In the genomic region with DNA sequence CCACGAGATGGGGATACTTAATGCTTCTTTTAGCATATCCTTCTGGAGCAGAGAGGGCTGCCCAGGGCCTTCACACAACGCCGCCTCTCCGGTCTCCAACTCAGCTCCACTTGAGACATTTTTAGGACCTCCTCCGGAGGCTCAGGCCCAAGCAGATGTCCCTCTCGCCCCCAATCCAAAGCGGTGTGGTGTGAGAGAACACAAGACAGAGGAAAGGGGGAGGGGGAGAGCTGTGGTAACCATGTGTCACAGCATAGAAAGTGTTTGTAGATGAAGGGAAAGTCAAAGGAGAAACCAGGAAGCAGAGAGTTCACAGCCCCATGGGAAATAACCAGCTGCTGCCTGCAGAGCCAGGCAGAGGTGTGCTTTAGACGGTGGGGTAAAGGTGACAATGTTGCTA, we compare ENCODE assay signal across 19 mouse cellular contexts. TPM values are rescaled to one million over a fixed set of nuclear protein-coding genes. Genes with fewer than 3 reads are reported as not detected.
DNase-seq lines count a peak whose midpoint lies in the region; ATAC-seq and TF ChIP-seq lines count a peak whose summit lies in the region.
"Had no signal": no experiment of that assay in that cellular context is flagged by ENCODE, and none has a peak within 500 bp of the region (broad histone marks: within the 10 kb centered on the region; RNA-seq: fewer than 3 reads in every experiment).

No protein-coding gene starts in this region.

- no peaks in the 10 kb centered on the region for H3K27me3 ChIP-seq in CH12.LX (replicated peaks)
- H3K27me3 ChIP-seq in midbrain, embryonic 14.5 days (ENCODE audit: control insufficient read depth, insufficient read depth, low read length): no peaks in the 10 kb centered on the region
- H3K27me3 ChIP-seq in forebrain, embryonic 15.5 days: no peaks in the 10 kb centered on the region

- no peak for TF ChIP-seq RAD21 in CH12.LX (IDR thresholded peaks at IDR 0.05; ENCODE audit: low read depth, low read length)

- WGBS in midbrain, embryonic 14.5 days: 77% methylated on average over 8 of the region's 8 CpGs
- 83% methylated on average over 8 of the region's 8 CpGs for WGBS in forebrain, embryonic 15.5 days

- in situ Hi-C loops in CH12.LX (cut with MboI; ENCODE audit: low pct_ligation_motif_present, low pct_unique_long_range_greater_than_20kb, low sequenced_read_pairs): no loop called here

- TF ChIP-seq EP300 in CH12.LX (IDR thresholded peaks at IDR 0.05; ENCODE audit: low read length): no peak

- no peak overlapping the region for H3K4me3 ChIP-seq in CH12.LX (replicated peaks in 1 of 3; ENCODE audit: low read depth in 2 of 3, low read length in 2 of 3, poor library complexity in 1 of 3)
- no peak overlapping the region for H3K4me3 ChIP-seq in midbrain, embryonic 14.5 days (replicated peaks; ENCODE audit: low read depth, low read length)
- H3K4me3 ChIP-seq in forebrain, embryonic 15.5 days: no peak overlapping the region
- H3K4me3 ChIP-seq: erythroblast, embryonic 14.5 days; limb, embryonic 10.5 days had no signal

- H3K27ac ChIP-seq in CH12.LX (ENCODE audit: insufficient read depth, low read depth): no peak overlapping the region
- no peak overlapping the region for H3K27ac ChIP-seq in midbrain, embryonic 14.5 days (replicated peaks; ENCODE audit: low read depth, low read length)
- H3K27ac ChIP-seq in forebrain, embryonic 15.5 days (replicated peaks): no peak overlapping the region
- H3K27ac ChIP-seq: limb, embryonic 10.5 days; liver, embryonic 14.5 days; stomach, postnatal 0 days had no signal

- peak; percentile 7 for DNase-seq in embryo, embryonic 11 days
- no peak for DNase-seq in embryo, embryonic 9.5 days (ENCODE audit: extremely low spot score)
- DNase-seq in CH12.LX (ENCODE audit: extremely low read depth): peak; percentile 39
- DNase-seq in left cerebral cortex, postnatal 25 days (ENCODE audit: low spot score in 2 of 2): peak; percentile 18 to 89
- peak; percentile 8 to 35 for DNase-seq in thymus, adult 18-20 months
- DNase-seq in midbrain, embryonic 14.5 days: no peak
- DNase-seq: cerebellum, adult 9-10 months; heart, adult 18-20 months; kidney, adult 18-20 months; kidney, postnatal 36 days; spleen, adult 18-20 months had no signal

- dilution Hi-C loops in CH12.LX (cut with MboI; ENCODE audit: extremely low pct_ligation_motif_present, extremely low pct_unique_long_range_greater_than_20kb, low sequenced_read_pairs): no loop called here

- peaks cover 17 to 46% of the 10 kb centered on the region in 2 experiments for H3K4me1 ChIP-seq in CH12.LX (ENCODE audit: control insufficient read depth in 1 of 2, insufficient read depth in 2 of 2)
- H3K4me1 ChIP-seq in midbrain, embryonic 14.5 days (ENCODE audit: control insufficient read depth, insufficient read depth, low read length): no peaks in the 10 kb centered on the region
- no peaks in the 10 kb centered on the region for H3K4me1 ChIP-seq in forebrain, embryonic 15.5 days

- ATAC-seq in midbrain, embryonic 14.5 days (ENCODE audit: low FRiP score, low TSS enrichment): no peak
- no peak for ATAC-seq in CD4-positive, CD25-positive, alpha-beta regulatory T cell, adult 4 months
- ATAC-seq in forebrain, embryonic 15.5 days (replicated peaks): no peak
- ATAC-seq: hindbrain, embryonic 16.5 days; Patski had no signal

- no peak for TF ChIP-seq CTCF in CH12.LX (conservative IDR thresholded peaks at IDR 0.05 in 1 of 2, IDR thresholded peaks at IDR 0.05 in 1 of 2; ENCODE audit: low read depth in 2 of 2, low read length in 2 of 2)

- H3K79me2 ChIP-seq in CH12.LX (replicated peaks; ENCODE audit: control insufficient read depth, extremely low read depth, insufficient read depth, poor library complexity, severe bottlenecking): no peaks in the 10 kb centered on the region

- H3K9ac ChIP-seq in CH12.LX (ENCODE audit: insufficient read depth, low read depth): no peak overlapping the region
- H3K9ac ChIP-seq in midbrain, embryonic 14.5 days (replicated peaks; ENCODE audit: low read length): no peak overlapping the region
- no peak overlapping the region for H3K9ac ChIP-seq in forebrain, embryonic 15.5 days (replicated peaks)
- H3K9ac ChIP-seq: liver, embryonic 14.5 days had no signal

- no peaks in the 10 kb centered on the region for H3K36me3 ChIP-seq in CH12.LX (replicated peaks in 1 of 2; ENCODE audit: control insufficient read depth in 1 of 2, insufficient read depth in 1 of 2, low read length in 1 of 2)
- H3K36me3 ChIP-seq in midbrain, embryonic 14.5 days (ENCODE audit: control insufficient read depth, insufficient read depth, low read length): no peaks in the 10 kb centered on the region
- no peaks in the 10 kb centered on the region for H3K36me3 ChIP-seq in forebrain, embryonic 15.5 days
- H3K36me3 ChIP-seq: limb, embryonic 10.5 days had no signal

- no peak overlapping the region for H3K4me2 ChIP-seq in CH12.LX (ENCODE audit: insufficient read depth, low read depth, poor library complexity, severe bottlenecking)
- H3K4me2 ChIP-seq in midbrain, embryonic 14.5 days (ENCODE audit: low read length): no peak overlapping the region
- H3K4me2 ChIP-seq in forebrain, embryonic 15.5 days (replicated peaks): no peak overlapping the region

- no peak for TF ChIP-seq POLR2A in CH12.LX (IDR thresholded peaks at IDR 0.05; ENCODE audit: low read depth, low read length)

- H3K9me3 ChIP-seq in CH12.LX (replicated peaks; ENCODE audit: low read length): no peaks in the 10 kb centered on the region
- H3K9me3 ChIP-seq in midbrain, embryonic 14.5 days (ENCODE audit: control insufficient read depth, low read length): no peaks in the 10 kb centered on the region
- no peaks in the 10 kb centered on the region for H3K9me3 ChIP-seq in forebrain, embryonic 15.5 days
- H3K9me3 ChIP-seq: limb, embryonic 10.5 days had no signal

- intact Hi-C loops in left cerebral cortex, postnatal 25 days (cut with DNase I): no loop called here

TF ChIP-seq in CH12.LX, 34 proteins besides CTCF, POLR2A, EP300 and RAD21:
- TF ChIP-seq ELF1 (IDR thresholded peaks at IDR 0.05; ENCODE audit: low read depth, low read length) (peak; percentile 49; the same call in 1 of the 2 replicates), MEF2A (IDR thresholded peaks at IDR 0.05; ENCODE audit: borderline replicate concordance, low read depth, low read length) (no peak), IRF4 (IDR thresholded peaks at IDR 0.05; ENCODE audit: low read depth, low read length) (0 out of 2 replicates have a peak, but pooled peaks have one; percentile 13)

RNA-seq across cellular contexts. Expression of a gene that starts 44.4 kb away (rescaled TPM):
- total RNA-seq in CH12.LX (2012; rRNA removed): 75.1 and 105 TPM in 2 replicates
- total RNA-seq in CH12.LX (2014; rRNA removed): 59.5 and 66.5 TPM in 2 replicates
- 75.6 and 87.4 TPM in 2 replicates for polyA plus RNA-seq in CH12.LX (2012; ENCODE audit: insufficient read length, low read depth)
- 100 to 1,000 TPM; 132 to 157 TPM for total RNA-seq in left cerebral cortex, postnatal 25 days (2021)
- 77.5 and 89.2 TPM in 2 replicates for polyA plus RNA-seq in midbrain, embryonic 14.5 days (2014; fragmentation: Nextera tagmentation; extraction: Ambion mirVana)
- polyA plus RNA-seq in CD4-positive, CD25-positive, alpha-beta regulatory T cell, adult 4 months (2017; shearing (Covaris generic)): 100 to 1,000 TPM; 275 to 341 TPM
- polyA plus RNA-seq in forebrain, embryonic 15.5 days (2015; fragmentation: Nextera tagmentation; extraction: Ambion mirVana): 102 and 111 TPM in 2 replicates

Comparison
In these comparisons a context has a peak if more than half of its experiments do, and no peak if none do; other contexts are left out.
1. DNase-seq: peak in embryo, embryonic 11 days (single experiment), CH12.LX (single experiment), left cerebral cortex, postnatal 25 days (2 of 2) and thymus, adult 18-20 months (2 of 2); none in embryo, embryonic 9.5 days (single experiment) and midbrain, embryonic 14.5 days (single experiment).